Mouse (Mus musculus) inflammation-experienced regulatory T-cells, adult 16 weeks (primary cell): ENCODE measurements around the gene Fam185a. TPM values are rescaled to one million over a fixed set of nuclear protein-coding genes. Genes with fewer than 3 reads are reported as not detected.

ENCODE experiments used
- polyA plus RNA-seq: library from polyadenylated mRNA; unstranded; fragments of 100-300 nt; shearing (Covaris generic); gene quantifications from one replicate; pipeline ENCODE4 v1.2.1, GENCODE M21; 2017

The Fam185a gene
- polyA plus RNA-seq: 4.1 TPM

GRCm38 (mm10) chr5:21424614-21425602 is at the start of gene Fam185a, which contains the start of gene Ccdc146:
Fam185a (plus strand) TSS chr5:21424958.
Ccdc146 (minus strand) TSS chr5:21424677.

Other genes with a start within 250 kb of the Fam185a start
- gene Gsap, start 238.7 kb upstream of the Fam185a start, polyA plus RNA-seq: 52.2 TPM
- 60.0 TPM for gene Fgl2, start 52.3 kb upstream of the Fam185a start, polyA plus RNA-seq
- 0.17 TPM for gene Ccdc146, start 281 bp upstream of the Fam185a start, polyA plus RNA-seq
- gene Lrrc17, start 118.6 kb downstream of the Fam185a start, polyA plus RNA-seq: not detected
- gene Fbxl13, start 220.7 kb downstream of the Fam185a start, polyA plus RNA-seq: not detected
- 33.2 TPM for gene Armc10, start 220.9 kb downstream of the Fam185a start, polyA plus RNA-seq